Mouse (Mus musculus) frontal cortex, postnatal 36 days (tissue): ENCODE measurements around the gene Hspe1.

ENCODE experiments used
- DNase-seq, 2 experiments: peaks; one replicate each; pipeline ENCODE4 v3.0.0; 2022; ENCODE audit warnings: low spot score in 2 of 2

Gene Hspe1

DNA sequence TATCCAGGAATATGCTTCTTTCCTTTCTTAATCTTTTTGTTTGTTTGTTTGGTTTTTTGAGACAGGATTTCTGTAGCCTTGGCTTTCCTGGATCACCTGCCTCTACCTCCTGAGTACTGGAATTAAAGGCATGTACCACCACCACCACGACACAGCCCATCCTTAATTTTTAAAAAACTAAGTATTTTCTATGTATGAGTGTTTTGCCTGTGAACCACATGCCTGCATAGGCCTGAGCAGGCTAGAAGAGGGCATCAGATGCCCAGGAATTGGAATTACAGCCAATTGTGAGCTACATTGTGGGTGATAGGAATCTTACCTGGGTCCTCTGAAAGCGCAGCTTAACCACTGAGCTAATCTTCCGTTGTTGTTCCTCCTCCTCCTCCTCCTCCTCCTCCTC, 46.4 kb downstream of the Hspe1 start:
- no peak for DNase-seq

DNA sequence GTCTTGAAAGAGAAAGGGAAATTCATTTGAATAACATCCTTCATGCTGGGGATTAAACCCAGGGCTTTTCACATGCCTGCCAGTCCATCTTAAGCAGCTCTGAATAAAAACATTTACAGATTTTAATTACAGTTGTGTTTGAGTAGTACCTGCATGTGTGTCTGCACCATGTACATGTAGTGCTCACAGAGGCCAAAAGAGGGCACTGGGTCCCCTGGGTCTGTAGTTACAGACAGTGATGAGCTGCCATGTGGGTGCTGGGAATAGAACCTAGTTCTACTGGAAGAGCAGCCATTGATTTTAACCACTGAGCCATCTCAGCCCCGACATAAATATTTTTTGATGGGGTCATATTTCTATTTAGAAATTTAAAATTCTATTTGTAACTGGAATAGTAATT, 47.9 kb downstream of the Hspe1 start:
- DNase-seq, result no peak
